Mouse (Mus musculus) embryonic fibroblast, embryonic 13.5 days (primary cell): ENCODE data around the gene Pgm5.
"Not testable (repeated sequence)": the region's sequence is repeated elsewhere in the genome, so short reads cannot be mapped to it uniquely, and the experiment has no call there.

Experiments
- CTCF ChIP-seq: IDR thresholded peaks from 2 replicates; pipeline ENCODE4 v1.5.1; 2011; ENCODE audit warnings: mild to moderate bottlenecking, control low read depth, low read length, moderate library complexity, borderline replicate concordance; ENCODE audit not compliant: insufficient read depth
- POLR2A ChIP-seq: IDR thresholded peaks from 2 replicates; pipeline ENCODE4 v1.6.1; 2011; ENCODE audit warnings: low read depth, mild to moderate bottlenecking, control low read depth, low read length, moderate library complexity

DNA sequence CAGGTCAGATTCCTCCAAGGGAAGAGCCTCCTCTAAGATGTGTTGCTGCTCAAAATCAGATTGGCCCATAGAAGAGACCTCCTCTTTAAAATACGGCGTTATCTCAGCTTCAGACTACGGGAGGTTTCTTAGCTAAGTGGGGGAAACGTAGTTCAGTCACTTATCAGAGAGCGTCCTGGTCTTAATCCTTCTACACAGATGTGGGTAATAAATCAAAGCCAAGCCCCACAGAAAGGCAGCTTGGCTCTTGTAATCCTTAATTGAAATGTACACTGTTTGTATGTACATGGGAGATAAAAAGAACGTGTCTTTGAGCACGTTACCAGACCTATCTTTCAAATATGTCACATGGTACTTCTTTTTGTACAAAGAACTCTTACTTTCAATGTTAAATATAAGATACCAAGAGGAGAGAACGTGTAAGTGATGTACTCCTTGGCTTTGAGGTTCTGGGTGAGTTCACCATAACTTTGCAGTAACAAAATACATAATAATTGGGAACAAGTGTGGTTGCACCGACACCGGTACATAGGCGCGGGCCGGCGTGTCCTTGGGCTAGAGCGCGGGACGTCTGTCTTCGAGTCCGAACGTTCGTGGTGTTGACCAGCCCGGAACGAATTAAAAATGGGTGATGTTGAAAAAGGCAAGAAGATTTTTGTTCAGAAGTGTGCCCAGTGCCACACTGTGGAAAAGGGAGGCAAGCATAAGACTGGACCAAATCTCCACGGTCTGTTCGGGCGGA lies 13.6 kb upstream of the Pgm5 start, which contains the start of gene Gm10053:
- TF ChIP-seq CTCF, POLR2A: not testable (repeated sequence)
